Mouse (Mus musculus): ENCODE results near the gene Tnk2. TPM values are rescaled to one million over a fixed set of nuclear protein-coding genes. Genes with fewer than 3 reads are reported as not detected.

Tnk2 gene
- polyA plus RNA-seq, 1 experiment from 2014 or later: 12.0 TPM

DNA sequence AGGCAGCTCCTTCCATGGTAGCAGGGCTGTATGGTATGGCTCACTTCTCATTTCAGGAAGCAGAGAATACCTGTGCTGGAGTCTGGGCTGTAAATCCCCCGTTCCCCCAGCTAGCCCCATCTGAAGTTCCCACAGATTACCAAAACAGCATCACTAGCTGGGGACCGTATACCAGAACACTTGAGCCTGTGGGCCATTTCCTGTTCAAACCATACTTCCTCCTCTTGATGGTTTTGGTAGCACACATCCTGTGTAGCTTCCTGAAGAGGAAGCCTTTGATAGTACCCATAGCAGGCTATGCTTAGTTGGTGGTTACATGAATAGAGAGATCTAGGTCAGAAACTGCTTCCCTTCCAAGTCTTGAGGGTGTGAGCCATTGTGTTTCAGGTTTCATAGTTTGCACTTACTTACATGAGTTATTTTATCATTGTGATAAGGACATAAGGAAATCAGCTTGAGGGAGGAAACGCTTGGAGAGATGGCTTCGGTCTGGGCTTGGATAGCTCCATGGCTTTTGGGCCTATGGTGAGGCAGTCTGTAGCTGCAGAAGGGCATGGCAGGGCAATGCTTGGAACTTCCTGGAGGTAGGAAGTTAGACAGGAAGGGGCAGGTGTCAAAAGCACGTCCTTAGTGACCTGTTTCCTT lies 7.4 kb downstream of the Tnk2 start:
- Histone ChIP-seq H3K27me3 (replicated peaks) (no peaks in the 10 kb centered on the region), H3K9me3 (no peaks in the 10 kb centered on the region), H3K4me1 (peaks cover 6% of the 10 kb centered on the region), H3K4me2 (no peak overlapping the region), H3K4me3 (replicated peaks) (no peak overlapping the region), H3K27ac (peak overlapping the region; percentile 32; the same call in 1 of the 2 replicates), H3K36me3 (no peaks in the 10 kb centered on the region), H3K9ac (no peak overlapping the region)
- no peak for ATAC-seq (ENCODE audit: insufficient read depth, low FRiP score, low read depth)
- 77% methylated on average over 5 of the region's 5 CpGs for WGBS

DNA sequence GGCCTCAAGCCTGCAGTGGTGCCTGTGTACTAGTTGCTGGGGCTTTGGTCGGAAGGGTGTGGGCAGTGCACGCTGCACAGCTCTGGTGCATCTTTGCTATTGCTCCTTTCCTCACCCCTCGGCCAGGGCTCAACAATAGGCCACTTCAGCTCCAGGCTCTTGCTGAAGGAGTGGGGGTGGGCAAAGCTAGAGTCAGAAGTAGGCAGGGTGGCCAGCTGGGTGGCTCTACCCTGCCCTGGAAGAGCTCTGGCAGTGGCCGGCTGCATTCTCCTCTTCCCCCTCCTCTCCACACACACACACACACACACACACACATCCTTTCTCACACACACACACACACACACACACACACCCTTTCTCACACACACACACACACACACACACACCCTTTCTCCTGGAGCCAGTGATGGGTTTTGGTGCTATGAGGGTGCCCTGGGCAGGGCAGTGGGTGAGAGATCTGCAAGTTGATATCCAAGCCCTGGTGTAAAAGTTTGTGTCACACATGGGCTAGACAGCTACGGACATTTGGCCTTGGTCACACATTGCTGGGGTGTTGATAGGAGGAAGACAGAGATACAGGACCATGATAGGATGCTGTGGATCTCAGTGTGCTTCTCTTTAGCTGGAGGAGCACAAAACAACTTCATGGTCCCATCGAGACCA lies 10.5 kb downstream of the Tnk2 start:
- Histone ChIP-seq H3K9ac (no peak overlapping the region), H3K4me3 (replicated peaks) (no peak overlapping the region), H3K36me3 (no peaks in the 10 kb centered on the region), H3K4me1 (peaks cover 11% of the 10 kb centered on the region), H3K27me3 (replicated peaks) (no peaks in the 10 kb centered on the region), H3K9me3 (no peaks in the 10 kb centered on the region), H3K27ac (no peak overlapping the region), H3K4me2 (no peak overlapping the region)
- ATAC-seq (ENCODE audit: insufficient read depth, low FRiP score, low read depth): no peak
- WGBS: 71% methylated on average over 6 of the region's 6 CpGs

DNA sequence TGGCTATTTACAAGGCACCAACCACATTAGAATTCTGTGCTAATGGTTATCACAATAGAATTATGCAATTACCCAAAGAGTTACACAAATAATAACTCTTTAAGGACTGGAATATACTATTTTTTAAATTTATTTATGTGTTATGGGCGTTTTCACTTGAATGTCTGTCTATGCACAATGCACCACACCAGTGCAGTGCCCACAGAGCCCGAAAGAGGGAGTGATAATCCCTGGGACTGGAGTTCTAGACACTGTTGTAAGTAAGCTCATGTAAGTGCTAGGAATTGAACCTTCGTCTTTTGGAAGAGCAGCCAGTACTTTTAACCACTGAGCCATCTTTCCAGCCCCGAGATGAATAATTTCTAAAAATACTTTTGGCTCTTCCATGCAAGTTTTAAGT lies 11.9 kb downstream of the Tnk2 start:
- Histone ChIP-seq H3K27me3 (replicated peaks) (no peaks in the 10 kb centered on the region), H3K36me3 (no peaks in the 10 kb centered on the region), H3K27ac (no peak overlapping the region), H3K4me3 (replicated peaks) (no peak overlapping the region), H3K9ac (no peak overlapping the region), H3K4me2 (no peak overlapping the region), H3K9me3 (no peaks in the 10 kb centered on the region), H3K4me1 (peaks cover 24% of the 10 kb centered on the region)
- ATAC-seq (ENCODE audit: insufficient read depth, low FRiP score, low read depth): no peak
- WGBS: 88% methylated on average over 4 of the region's 4 CpGs

DNA sequence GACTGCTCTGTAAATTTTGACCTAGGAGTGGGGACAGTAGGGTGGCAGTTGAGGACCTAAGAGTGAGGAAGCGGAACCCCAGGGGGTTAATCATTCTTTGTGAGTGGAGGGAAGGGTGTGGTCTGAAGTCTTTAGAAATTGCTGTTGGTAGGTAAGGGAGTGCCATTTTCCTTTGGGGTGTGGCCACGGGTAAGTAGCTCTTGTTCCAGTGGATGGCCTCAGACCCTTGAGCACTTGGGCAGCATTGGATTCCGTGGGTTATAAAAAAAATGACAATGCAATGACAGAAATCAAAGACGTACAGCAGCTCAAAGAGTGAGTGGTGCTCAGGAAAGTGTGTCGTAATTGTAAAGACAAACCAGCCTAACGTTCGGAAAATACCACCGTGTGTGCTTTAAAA lies 12.6 kb downstream of the Tnk2 start:
- no peak overlapping the region for H3K27ac ChIP-seq
- no peak overlapping the region for H3K4me2 ChIP-seq
- no peaks in the 10 kb centered on the region for H3K36me3 ChIP-seq
- H3K4me1 ChIP-seq: peaks cover 32% of the 10 kb centered on the region
- H3K27me3 ChIP-seq (replicated peaks): no peaks in the 10 kb centered on the region
- 65% methylated on average over 8 of the region's 8 CpGs for WGBS
- no peaks in the 10 kb centered on the region for H3K9me3 ChIP-seq
- no peak for ATAC-seq (ENCODE audit: insufficient read depth, low FRiP score, low read depth)
- H3K9ac ChIP-seq: no peak overlapping the region
- no peak overlapping the region for H3K4me3 ChIP-seq (replicated peaks)

DNA sequence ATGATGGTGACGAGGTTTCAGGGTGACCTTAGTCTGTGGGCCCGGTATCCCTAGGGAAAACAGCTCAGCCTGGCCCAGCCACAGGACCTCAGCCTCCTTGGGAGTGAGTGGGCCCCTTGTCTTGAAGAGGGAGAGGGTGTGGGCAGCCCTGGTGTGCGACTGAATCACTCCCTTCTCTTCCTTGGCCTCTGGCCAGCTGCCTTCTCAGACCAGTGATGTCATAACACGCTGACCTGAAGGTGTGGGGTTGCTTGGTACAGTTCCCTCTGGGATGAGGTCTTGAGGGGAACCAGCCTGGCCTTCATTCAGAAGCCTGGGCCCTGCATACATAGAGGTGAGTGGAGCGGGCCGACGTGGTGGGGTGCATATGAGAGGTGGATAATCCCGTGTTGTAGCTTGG lies 13.1 kb downstream of the Tnk2 start:
- Histone ChIP-seq H3K4me3 (replicated peaks) (no peak overlapping the region), H3K27me3 (replicated peaks) (no peaks in the 10 kb centered on the region), H3K36me3 (no peaks in the 10 kb centered on the region), H3K27ac (no peak overlapping the region), H3K9ac (no peak overlapping the region), H3K4me1 (peaks cover 36% of the 10 kb centered on the region), H3K4me2 (no peak overlapping the region), H3K9me3 (no peaks in the 10 kb centered on the region)
- no peak for ATAC-seq (ENCODE audit: insufficient read depth, low FRiP score, low read depth)
- 55% methylated on average over 8 of the region's 8 CpGs for WGBS

DNA sequence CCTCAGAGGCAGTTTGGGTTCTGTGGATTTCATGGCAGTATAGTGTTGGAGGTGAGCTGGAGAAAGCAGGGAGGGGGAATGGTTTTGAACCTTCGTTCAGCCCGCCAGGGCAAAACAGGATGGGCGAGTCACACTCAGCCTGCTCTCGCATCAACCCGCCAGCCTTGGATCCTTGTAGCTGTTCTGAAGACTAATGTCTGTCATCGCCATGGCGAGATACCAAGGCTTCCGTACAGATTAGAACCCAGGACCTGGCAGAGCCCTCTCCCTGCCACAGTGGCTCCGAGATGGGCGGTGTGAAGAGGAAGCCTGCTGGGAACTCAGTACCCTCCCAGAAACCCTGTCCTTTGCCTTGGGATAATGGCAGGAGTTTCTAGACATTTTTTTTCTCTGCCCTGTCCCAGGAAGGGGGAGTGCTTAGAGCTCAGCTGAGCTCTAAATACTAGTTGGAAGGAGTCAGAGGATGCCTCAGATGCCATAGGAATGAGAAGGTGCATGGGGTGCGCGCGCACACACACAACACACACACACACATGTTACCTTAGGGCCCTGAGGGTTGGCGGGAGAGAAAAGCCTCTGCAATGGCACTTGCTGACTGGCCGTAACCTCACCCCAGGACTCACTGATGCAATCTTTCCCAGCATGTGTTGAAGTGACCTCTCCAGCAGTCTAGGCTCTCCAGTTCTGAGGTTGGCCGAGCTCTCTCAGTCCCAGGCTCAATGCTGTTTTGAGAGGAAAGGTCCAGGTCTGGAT lies 14.0 kb downstream of the Tnk2 start:
- H3K27me3 ChIP-seq (replicated peaks): no peaks in the 10 kb centered on the region
- no peak overlapping the region for H3K27ac ChIP-seq
- WGBS: 89% methylated on average over 16 of the region's 16 CpGs
- H3K9ac ChIP-seq: no peak overlapping the region
- peaks cover 43% of the 10 kb centered on the region for H3K4me1 ChIP-seq
- H3K36me3 ChIP-seq: no peaks in the 10 kb centered on the region
- ATAC-seq (ENCODE audit: insufficient read depth, low FRiP score, low read depth): no peak
- H3K4me3 ChIP-seq (replicated peaks): no peak overlapping the region
- no peaks in the 10 kb centered on the region for H3K9me3 ChIP-seq
- H3K4me2 ChIP-seq: no peak overlapping the region

DNA sequence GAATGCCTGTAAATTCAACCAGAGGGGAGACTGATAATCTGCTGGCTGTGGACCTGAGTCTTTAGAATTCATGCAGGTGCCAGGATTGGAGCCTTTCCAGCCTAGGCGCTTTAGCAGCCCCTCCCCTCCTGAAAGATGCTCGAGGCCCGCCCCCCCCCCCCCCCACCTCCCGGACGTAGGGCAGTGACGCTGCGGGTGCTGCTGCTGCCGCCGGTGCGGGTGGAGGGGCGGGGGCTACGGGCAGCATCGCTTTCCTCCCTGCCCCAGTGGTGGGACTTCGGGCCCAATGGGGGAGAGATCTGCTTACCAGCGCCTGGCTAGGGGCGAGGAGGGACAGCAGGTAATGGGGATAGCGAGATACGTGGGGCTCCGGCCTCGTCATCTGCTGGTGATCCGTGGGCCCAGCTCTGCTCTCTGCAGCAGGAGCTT lies 15.1 kb downstream of the Tnk2 start:
- peak overlapping the region; percentile 68 for H3K27ac ChIP-seq
- peak overlapping the region; percentile 56 for H3K4me2 ChIP-seq
- ATAC-seq (ENCODE audit: insufficient read depth, low FRiP score, low read depth): no peak
- H3K4me1 ChIP-seq: peaks cover 50% of the 10 kb centered on the region
- peak overlapping the region; percentile 21 for H3K4me3 ChIP-seq (replicated peaks)
- H3K36me3 ChIP-seq: no peaks in the 10 kb centered on the region
- H3K27me3 ChIP-seq (replicated peaks): no peaks in the 10 kb centered on the region
- H3K9ac ChIP-seq: no peak overlapping the region
- 3% methylated on average over 14 of the region's 21 CpGs for WGBS
- no peaks in the 10 kb centered on the region for H3K9me3 ChIP-seq

DNA sequence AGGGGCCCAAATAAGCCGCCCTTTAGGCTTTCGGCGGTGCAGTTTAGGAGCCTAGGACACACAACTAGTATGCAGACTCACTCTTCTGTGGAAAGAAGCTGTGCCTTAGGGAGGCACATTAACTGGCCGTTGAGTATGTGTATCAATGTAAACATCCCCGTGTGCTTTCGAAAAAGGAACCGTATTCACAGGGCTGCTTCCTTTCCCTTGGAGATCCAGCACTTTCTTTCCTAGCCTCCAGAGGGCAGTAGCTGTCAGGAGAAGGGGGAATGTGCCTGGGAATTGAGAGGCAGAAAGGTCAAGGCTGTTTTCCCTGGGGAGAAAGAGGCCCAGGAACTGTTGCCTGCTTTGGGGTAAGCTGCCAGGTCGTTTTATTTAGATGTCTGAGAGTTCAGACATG lies 15.7 kb downstream of the Tnk2 start:
- ATAC-seq (ENCODE audit: insufficient read depth, low FRiP score, low read depth): no peak
- 15% methylated on average over 8 of the region's 8 CpGs for WGBS
- peak overlapping the region; percentile 56 for H3K4me2 ChIP-seq
- peaks cover 50% of the 10 kb centered on the region for H3K4me1 ChIP-seq
- H3K4me3 ChIP-seq (replicated peaks): peak overlapping the region; percentile 21
- H3K27ac ChIP-seq: peak overlapping the region; percentile 92
- no peaks in the 10 kb centered on the region for H3K27me3 ChIP-seq (replicated peaks)
- no peaks in the 10 kb centered on the region for H3K36me3 ChIP-seq
- no peaks in the 10 kb centered on the region for H3K9me3 ChIP-seq
- no peak overlapping the region for H3K9ac ChIP-seq

DNA sequence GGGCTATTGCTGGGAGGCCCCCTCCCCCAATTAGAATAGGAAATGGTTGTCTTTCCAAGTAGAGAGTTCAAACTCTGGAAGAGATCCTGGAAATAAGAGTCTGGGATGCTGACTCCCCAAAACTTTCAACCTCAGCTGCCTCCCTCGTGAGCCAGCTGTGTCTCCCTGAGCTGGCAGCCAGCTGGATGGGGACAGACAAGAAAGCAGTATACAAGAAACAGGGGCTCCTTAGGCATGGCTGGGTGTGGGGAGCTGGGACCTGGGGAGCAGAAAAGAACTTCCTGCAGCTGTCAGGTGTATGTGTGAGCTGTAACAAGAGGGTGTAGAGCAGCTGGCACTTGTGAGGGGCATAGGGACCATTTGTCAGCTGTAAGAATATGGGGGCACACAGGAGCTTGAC lies 16.4 kb downstream of the Tnk2 start:
- Histone ChIP-seq H3K27ac (peak overlapping the region; percentile 92), H3K9me3 (no peaks in the 10 kb centered on the region), H3K4me2 (peak overlapping the region; percentile 50), H3K27me3 (replicated peaks) (no peaks in the 10 kb centered on the region), H3K4me1 (peaks cover 50% of the 10 kb centered on the region), H3K4me3 (replicated peaks) (no peak overlapping the region), H3K36me3 (no peaks in the 10 kb centered on the region), H3K9ac (no peak overlapping the region)
- no peak for ATAC-seq (ENCODE audit: insufficient read depth, low FRiP score, low read depth)
- 20% methylated on average over 1 of the region's 1 CpGs for WGBS

DNA sequence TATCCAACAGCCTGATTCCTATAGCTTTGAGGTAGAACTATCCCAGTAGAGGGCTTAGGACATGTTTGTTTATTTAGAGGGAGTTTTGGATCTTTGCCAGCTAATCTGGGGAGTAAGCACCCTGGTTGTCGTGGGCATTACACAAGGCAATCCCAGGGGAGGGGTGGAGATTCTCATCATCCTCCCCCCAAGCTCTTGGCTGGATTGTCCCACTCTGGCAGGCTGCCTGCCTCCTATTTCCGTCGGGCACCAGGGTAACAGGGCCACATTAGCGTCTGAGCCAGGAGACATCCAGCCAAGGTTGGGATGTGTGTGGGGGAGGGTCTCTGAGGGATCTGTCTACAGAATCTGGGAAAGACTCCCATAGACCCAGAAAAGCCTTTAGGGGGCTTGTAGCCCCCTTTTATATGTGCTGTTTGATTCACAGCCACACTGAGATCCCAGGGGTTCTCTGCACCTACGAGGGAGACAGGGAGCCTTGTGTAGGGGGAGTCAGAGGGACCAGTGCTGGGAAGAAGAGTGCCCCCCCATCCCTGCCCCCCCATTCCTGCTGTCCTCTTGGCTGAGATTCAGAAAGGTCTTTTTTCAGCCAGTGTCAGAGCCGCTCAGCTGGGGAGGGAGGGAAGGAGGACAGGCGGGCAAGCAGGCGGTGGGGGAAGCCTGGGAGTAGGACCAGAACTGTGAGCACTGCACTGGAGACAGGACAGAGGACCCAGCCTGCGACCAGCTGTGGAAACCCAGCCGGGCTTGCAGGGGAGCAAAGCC lies 17.1 kb downstream of the Tnk2 start:
- Histone ChIP-seq H3K4me3 (replicated peaks) (peak overlapping the region; percentile 19; the same call in 1 of the 2 replicates), H3K27me3 (replicated peaks) (no peaks in the 10 kb centered on the region), H3K9ac (0 out of 2 replicates have a peak overlapping the region, but pooled peaks have one; percentile 19), H3K27ac (peak overlapping the region; percentile 92), H3K4me2 (peak overlapping the region; percentile 50), H3K36me3 (no peaks in the 10 kb centered on the region), H3K4me1 (peaks cover 55% of the 10 kb centered on the region), H3K9me3 (no peaks in the 10 kb centered on the region)
- ATAC-seq (ENCODE audit: insufficient read depth, low FRiP score, low read depth): peak; percentile 43
- WGBS: 22% methylated on average over 10 of the region's 10 CpGs

DNA sequence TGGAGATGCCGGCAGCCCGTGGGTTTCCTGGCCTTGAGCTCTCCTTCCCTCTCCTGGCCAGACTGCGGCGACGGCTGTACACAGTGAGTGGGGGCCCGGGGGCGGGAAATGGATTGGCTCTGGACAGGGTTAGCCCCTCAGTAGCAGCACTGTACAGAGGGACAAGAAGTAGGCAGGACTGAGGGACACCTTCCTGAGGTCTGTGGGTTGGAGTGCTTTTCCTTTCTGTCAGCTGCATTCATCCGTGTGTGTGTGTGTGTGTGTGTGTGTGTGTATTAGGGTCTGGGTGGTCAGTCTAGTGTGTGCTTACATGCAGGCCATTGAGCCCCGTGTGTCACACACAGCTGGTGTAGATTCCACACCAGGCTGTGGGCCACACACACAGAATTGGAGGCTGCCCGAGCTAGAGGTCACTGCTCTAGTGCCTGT lies 17.8 kb downstream of the Tnk2 start:
- peak overlapping the region; percentile 19; the same call in 1 of the 2 replicates for H3K9ac ChIP-seq

More for the DNA sequence above, 17.8 kb downstream of the Tnk2 start:
- ATAC-seq (ENCODE audit: insufficient read depth, low FRiP score, low read depth): peak; percentile 18; the same call in 1 of the 2 replicates
- no peaks in the 10 kb centered on the region for H3K27me3 ChIP-seq (replicated peaks)
- no peaks in the 10 kb centered on the region for H3K9me3 ChIP-seq
- H3K4me3 ChIP-seq (replicated peaks): peak overlapping the region; percentile 19; the same call in 1 of the 2 replicates
- H3K4me1 ChIP-seq: peaks cover 62% of the 10 kb centered on the region
- peak overlapping the region; percentile 92 for H3K27ac ChIP-seq
- H3K4me2 ChIP-seq: peak overlapping the region; percentile 50
- WGBS: 25% methylated on average over 10 of the region's 10 CpGs
- no peaks in the 10 kb centered on the region for H3K36me3 ChIP-seq
